Mouse (Mus musculus) C2C12 (cell line): ENCODE results near the gene Trmt11.

Source experiments
- CTCF ChIP-seq: IDR thresholded peaks from one replicate; pipeline ENCODE4 v1.5.1; 2011; ENCODE audit not compliant: control insufficient read depth, insufficient read depth, insufficient read length
- MAX ChIP-seq: IDR thresholded peaks from one replicate; pipeline ENCODE4 v1.6.1; 2011; ENCODE audit warnings: mild to moderate bottlenecking, control low read depth
- MYOD1 ChIP-seq: IDR thresholded peaks from one replicate; pipeline ENCODE4 v1.6.1; 2011; ENCODE audit warnings: low read depth; ENCODE audit not compliant: control insufficient read depth, insufficient read length
- MYOG ChIP-seq: IDR thresholded peaks from one replicate; pipeline ENCODE4 v1.6.1; 2011; ENCODE audit not compliant: control insufficient read depth, insufficient read length; ENCODE audit errors: extremely low read depth
- USF1 ChIP-seq: IDR thresholded peaks from one replicate; pipeline ENCODE4 v1.6.1; 2011; ENCODE audit warnings: low read depth, mild to moderate bottlenecking, control low read depth, moderate library complexity

DNA sequence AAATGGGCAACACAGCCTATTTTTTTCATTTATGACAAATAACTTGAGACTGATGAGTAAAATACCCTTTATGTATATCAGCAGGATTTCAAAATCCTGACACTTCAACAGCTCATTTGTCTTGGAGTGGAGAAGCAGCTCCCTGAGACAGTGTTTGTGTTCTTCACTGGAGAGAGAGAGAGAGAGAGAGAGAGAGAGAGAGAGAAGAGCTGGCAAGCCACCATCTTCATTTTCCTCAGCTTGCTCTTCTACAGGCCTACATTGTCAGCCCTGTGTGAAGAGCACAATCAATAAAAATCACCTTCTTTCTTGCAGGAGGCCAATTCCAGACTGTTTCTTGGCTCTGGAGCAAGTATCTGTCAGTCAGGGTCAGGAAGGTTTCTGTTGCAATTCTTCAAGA lies 78.8 kb downstream of the Trmt11 start:
- TF ChIP-seq CTCF (no peak), USF1 (no peak), MYOD1 (no peak), MAX (no peak), MYOG (no peak)
